Comparison of ENCODE assay signal across 11 mouse cellular contexts in the genomic region with DNA sequence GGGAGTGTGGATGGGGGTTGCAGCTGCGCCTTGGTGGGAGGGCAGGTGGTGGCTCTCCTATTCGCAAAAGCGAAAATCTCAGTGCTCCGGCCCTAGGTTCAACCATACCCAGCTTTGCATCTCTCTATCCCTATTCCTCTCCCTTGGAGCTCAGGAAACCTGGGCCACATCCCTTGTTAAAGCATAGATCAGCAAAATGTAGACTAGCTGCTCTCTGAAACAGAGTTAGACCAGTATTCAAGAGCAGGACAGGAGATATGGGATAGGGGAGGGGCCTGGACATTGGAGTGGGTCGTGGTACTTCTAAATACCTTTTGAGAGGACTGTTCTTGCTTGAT. TPM values are rescaled to one million over a fixed set of nuclear protein-coding genes. Genes with fewer than 3 reads are reported as not detected.
A peak's percentile ranks its signal among the peaks of the same experiment; 100 is the strongest.
DNase-seq lines count a peak whose midpoint lies in the region; ATAC-seq and TF ChIP-seq lines count a peak whose summit lies in the region.
"Had no signal": no experiment of that assay in that cellular context is flagged by ENCODE, and none has a peak within 500 bp of the region (broad histone marks: within the 10 kb centered on the region; RNA-seq: fewer than 3 reads in every experiment).

No protein-coding gene starts in this region.

- H3K27me3 ChIP-seq in heart, embryonic 10.5 days (ENCODE audit: insufficient read depth, poor library complexity, severe bottlenecking) = peaks cover 99% of the 10 kb centered on the region
- H3K27me3 ChIP-seq in lung, embryonic 15.5 days = peaks cover 87% of the 10 kb centered on the region
- peaks cover 98% of the 10 kb centered on the region for H3K27me3 ChIP-seq in limb, embryonic 12.5 days
- peaks cover 50% of the 10 kb centered on the region for H3K27me3 ChIP-seq in small intestine, adult 2 months (ENCODE audit: control insufficient read depth, insufficient read depth, low read length)
- peaks cover 96% of the 10 kb centered on the region for H3K27me3 ChIP-seq in forebrain, embryonic 16.5 days (replicated peaks; ENCODE audit: control insufficient read depth, insufficient read depth, low read length)

- no peak for DNase-seq in heart, embryonic 10.5 days (ENCODE audit: low spot score)
- no peak for DNase-seq in heart, adult 18-20 months
- DNase-seq in lung, postnatal 14 days = no peak
- no peak for DNase-seq in right cerebral cortex, adult 18-20 months
- DNase-seq: layer of hippocampus, postnatal 36 days had no signal

- peak overlapping the region; percentile 67 for H3K9ac ChIP-seq in lung, embryonic 15.5 days
- H3K9ac ChIP-seq in limb, embryonic 12.5 days (replicated peaks) = no peak overlapping the region
- no peak overlapping the region for H3K9ac ChIP-seq in forebrain, embryonic 16.5 days (replicated peaks; ENCODE audit: low read depth, low read length)

- peak overlapping the region; percentile 74 for H3K27ac ChIP-seq in heart, embryonic 10.5 days
- H3K27ac ChIP-seq in lung, embryonic 15.5 days = peak overlapping the region; percentile 99
- H3K27ac ChIP-seq in limb, embryonic 12.5 days = no peak overlapping the region
- peak overlapping the region; percentile 85 for H3K27ac ChIP-seq in small intestine, adult 2 months (ENCODE audit: insufficient read depth, low read depth, low read length)
- no peak overlapping the region for H3K27ac ChIP-seq in forebrain, embryonic 16.5 days (ENCODE audit: low read length)

- no peak for ATAC-seq in lung, embryonic 15.5 days (ENCODE audit: borderline replicate concordance, extremely low read depth, low FRiP score, low TSS enrichment)
- no peak for ATAC-seq in limb, embryonic 12.5 days (ENCODE audit: insufficient number of reproducible peaks, insufficient read depth, low FRiP score, low TSS enrichment, low read depth)
- no peak for ATAC-seq in forebrain, embryonic 16.5 days
- ATAC-seq: midbrain, embryonic 16.5 days had no signal

- H3K4me3 ChIP-seq in heart, embryonic 10.5 days = peak overlapping the region; percentile 46
- peak overlapping the region; percentile 47 for H3K4me3 ChIP-seq in lung, embryonic 15.5 days
- no peak overlapping the region for H3K4me3 ChIP-seq in limb, embryonic 12.5 days (replicated peaks)
- peak overlapping the region; percentile 62 for H3K4me3 ChIP-seq in small intestine, adult 2 months (ENCODE audit: low read depth, low read length)
- no peak overlapping the region for H3K4me3 ChIP-seq in forebrain, embryonic 16.5 days (replicated peaks; ENCODE audit: low read length)

- H3K9me3 ChIP-seq in heart, embryonic 10.5 days = no peaks in the 10 kb centered on the region
- no peaks in the 10 kb centered on the region for H3K9me3 ChIP-seq in lung, embryonic 15.5 days
- H3K9me3 ChIP-seq in limb, embryonic 12.5 days = no peaks in the 10 kb centered on the region
- H3K9me3 ChIP-seq in forebrain, embryonic 16.5 days (ENCODE audit: control insufficient read depth, low read length) = no peaks in the 10 kb centered on the region

- TF ChIP-seq CTCF in small intestine, adult 2 months (IDR thresholded peaks at IDR 0.05; ENCODE audit: extremely low read depth, insufficient read length, insufficient replicate concordance, low read depth, low read length) = no peak

- no peak for TF ChIP-seq POLR2A in small intestine, adult 2 months (IDR thresholded peaks at IDR 0.05; ENCODE audit: low read depth, low read length)

- peak overlapping the region; percentile 70 for H3K4me2 ChIP-seq in lung, embryonic 15.5 days
- H3K4me2 ChIP-seq in limb, embryonic 12.5 days = peak overlapping the region; percentile 23
- no peak overlapping the region for H3K4me2 ChIP-seq in forebrain, embryonic 16.5 days (ENCODE audit: low read length)

- H3K4me1 ChIP-seq in heart, embryonic 10.5 days = peaks cover 48% of the 10 kb centered on the region
- peaks cover 41% of the 10 kb centered on the region for H3K4me1 ChIP-seq in lung, embryonic 15.5 days
- peaks cover 21% of the 10 kb centered on the region for H3K4me1 ChIP-seq in limb, embryonic 12.5 days (replicated peaks)
- peaks cover 5% of the 10 kb centered on the region; the same call in 1 of the 2 replicates for H3K4me1 ChIP-seq in small intestine, adult 2 months (ENCODE audit: control insufficient read depth, insufficient read depth, insufficient read length, low read length)
- no peaks in the 10 kb centered on the region for H3K4me1 ChIP-seq in forebrain, embryonic 16.5 days (replicated peaks; ENCODE audit: control insufficient read depth, insufficient read depth, low read length)

- WGBS in heart, embryonic 10.5 days = 5% methylated on average over 5 of the region's 5 CpGs
- 4% methylated on average over 5 of the region's 5 CpGs for WGBS in lung, embryonic 15.5 days
- WGBS in limb, embryonic 12.5 days = 7% methylated on average over 5 of the region's 5 CpGs
- WGBS in small intestine, adult 2 months = 45% methylated on average over 5 of the region's 5 CpGs
- under 1% methylated on average over 5 of the region's 5 CpGs for WGBS in forebrain, embryonic 16.5 days

- no peaks in the 10 kb centered on the region for H3K36me3 ChIP-seq in heart, embryonic 10.5 days
- H3K36me3 ChIP-seq in lung, embryonic 15.5 days = no peaks in the 10 kb centered on the region
- H3K36me3 ChIP-seq in limb, embryonic 12.5 days = no peaks in the 10 kb centered on the region
- no peaks in the 10 kb centered on the region for H3K36me3 ChIP-seq in small intestine, adult 2 months (ENCODE audit: control insufficient read depth, insufficient read depth, low read length)
- H3K36me3 ChIP-seq in forebrain, embryonic 16.5 days (ENCODE audit: control insufficient read depth, insufficient read depth) = no peaks in the 10 kb centered on the region

RNA-seq across cellular contexts. Expression of gene Hoxb4, which starts 2.8 kb away (rescaled TPM):
- 0.31 and 2.0 TPM in 2 replicates for polyA plus RNA-seq in heart, embryonic 10.5 days (2016; fragmentation: Nextera tagmentation; extraction: Ambion mirVana)
- under 1 TPM; 0.62 to 0.64 TPM for total RNA-seq in heart, adult 18-20 months (2021)
- 4.3 and 4.4 TPM in 2 replicates for polyA plus RNA-seq in lung, embryonic 15.5 days (2015; fragmentation: Nextera tagmentation; extraction: Ambion mirVana)
- 0.56 and 0.73 TPM in 2 replicates for polyA plus RNA-seq in limb, embryonic 12.5 days (2016; fragmentation: Nextera tagmentation; extraction: Ambion mirVana)
- 1.4 and 2.9 TPM in 2 replicates for polyA plus RNA-seq in small intestine, adult 2 months (2012; rRNA removed)
- polyA plus RNA-seq in forebrain, embryonic 16.5 days (2015; fragmentation: Nextera tagmentation; extraction: Ambion mirVana) = not detected in 2 replicates
- total RNA-seq: layer of hippocampus, postnatal 36 days had no signal
- polyA plus RNA-seq: midbrain, embryonic 16.5 days had no signal

RNA-seq across cellular contexts. Expression of gene Hoxb3, which starts 7.8 kb away (rescaled TPM):
- polyA plus RNA-seq in heart, embryonic 10.5 days (2016; fragmentation: Nextera tagmentation; extraction: Ambion mirVana) = 0.42 and 1.8 TPM in 2 replicates
- under 1 TPM; 0.12 to 0.57 TPM for total RNA-seq in heart, adult 18-20 months (2021)
- 3.0 and 3.8 TPM in 2 replicates for polyA plus RNA-seq in lung, embryonic 15.5 days (2015; fragmentation: Nextera tagmentation; extraction: Ambion mirVana)
- 0.55 and 0.68 TPM in 2 replicates for polyA plus RNA-seq in limb, embryonic 12.5 days (2016; fragmentation: Nextera tagmentation; extraction: Ambion mirVana)
- 3.5 and 5.5 TPM in 2 replicates for polyA plus RNA-seq in small intestine, adult 2 months (2012; rRNA removed)
- not detected in 2 replicates for polyA plus RNA-seq in forebrain, embryonic 16.5 days (2015; fragmentation: Nextera tagmentation; extraction: Ambion mirVana)
- total RNA-seq: layer of hippocampus, postnatal 36 days had no signal
- polyA plus RNA-seq: C2C12; midbrain, embryonic 16.5 days had no signal

RNA-seq across cellular contexts. Expression of gene Hoxb5, which starts 12.2 kb away (rescaled TPM):
- polyA plus RNA-seq in heart, embryonic 10.5 days (2016; fragmentation: Nextera tagmentation; extraction: Ambion mirVana) = 1.0 and 5.2 TPM in 2 replicates
- total RNA-seq in heart, adult 18-20 months (2021) = under 1 TPM; 0.12 to 0.21 TPM
- 46.1 and 54.1 TPM in 2 replicates for polyA plus RNA-seq in lung, embryonic 15.5 days (2015; fragmentation: Nextera tagmentation; extraction: Ambion mirVana)
- polyA plus RNA-seq in limb, embryonic 12.5 days (2016; fragmentation: Nextera tagmentation; extraction: Ambion mirVana) = 0.83 and 2.1 TPM in 2 replicates
- polyA plus RNA-seq in small intestine, adult 2 months (2012; rRNA removed) = 1.8 and 3.2 TPM in 2 replicates
- polyA plus RNA-seq in forebrain, embryonic 16.5 days (2015; fragmentation: Nextera tagmentation; extraction: Ambion mirVana) = not detected in 2 replicates
- total RNA-seq: layer of hippocampus, postnatal 36 days had no signal
- polyA plus RNA-seq: C2C12; midbrain, embryonic 16.5 days had no signal

RNA-seq across cellular contexts. Expression of gene Hoxb6, which starts 23.0 kb away (rescaled TPM):
- 0.42 and 2.2 TPM in 2 replicates for polyA plus RNA-seq in heart, embryonic 10.5 days (2016; fragmentation: Nextera tagmentation; extraction: Ambion mirVana)
- not detected for total RNA-seq in heart, adult 18-20 months (2021)
- 15.2 and 16.9 TPM in 2 replicates for polyA plus RNA-seq in lung, embryonic 15.5 days (2015; fragmentation: Nextera tagmentation; extraction: Ambion mirVana)
- polyA plus RNA-seq in limb, embryonic 12.5 days (2016; fragmentation: Nextera tagmentation; extraction: Ambion mirVana) = 1.0 and 1.1 TPM in 2 replicates
- 1.0 and 8.3 TPM in 2 replicates for polyA plus RNA-seq in small intestine, adult 2 months (2012; rRNA removed)
- polyA plus RNA-seq in forebrain, embryonic 16.5 days (2015; fragmentation: Nextera tagmentation; extraction: Ambion mirVana) = not detected in 2 replicates
- total RNA-seq: layer of hippocampus, postnatal 36 days had no signal
- polyA plus RNA-seq: midbrain, embryonic 16.5 days had no signal

RNA-seq across cellular contexts. Expression of gene Hoxb7, which starts 28.9 kb away (rescaled TPM):
- 0.11 and 1.3 TPM in 2 replicates for polyA plus RNA-seq in heart, embryonic 10.5 days (2016; fragmentation: Nextera tagmentation; extraction: Ambion mirVana)
- total RNA-seq in heart, adult 18-20 months (2021) = not detected
- polyA plus RNA-seq in lung, embryonic 15.5 days (2015; fragmentation: Nextera tagmentation; extraction: Ambion mirVana) = 2.5 and 3.0 TPM in 2 replicates
- polyA plus RNA-seq in limb, embryonic 12.5 days (2016; fragmentation: Nextera tagmentation; extraction: Ambion mirVana) = 1.8 and 2.1 TPM in 2 replicates
- 0.17 and 1.5 TPM in 2 replicates for polyA plus RNA-seq in small intestine, adult 2 months (2012; rRNA removed)
- polyA plus RNA-seq in forebrain, embryonic 16.5 days (2015; fragmentation: Nextera tagmentation; extraction: Ambion mirVana) = not detected in 2 replicates
- total RNA-seq: layer of hippocampus, postnatal 36 days had no signal
- polyA plus RNA-seq: midbrain, embryonic 16.5 days had no signal

Comparison
In these comparisons a context has a peak if more than half of its experiments do, and no peak if none do; other contexts are left out.
1. H3K27ac ChIP-seq: peak in heart, embryonic 10.5 days (single experiment), lung, embryonic 15.5 days (single experiment) and small intestine, adult 2 months (single experiment); none in limb, embryonic 12.5 days (single experiment) and forebrain, embryonic 16.5 days (single experiment).
2. H3K4me3 ChIP-seq: peak in heart, embryonic 10.5 days (single experiment), lung, embryonic 15.5 days (single experiment) and small intestine, adult 2 months (single experiment); none in limb, embryonic 12.5 days (single experiment) and forebrain, embryonic 16.5 days (single experiment).